Mouse (Mus musculus) spleen, adult 2 months (tissue): ENCODE data around the gene Prokr2. TPM values are rescaled to one million over a fixed set of nuclear protein-coding genes. Genes with fewer than 3 reads are reported as not detected.

Source experiments
- DNase-seq, 2 experiments: peaks; one replicate each; pipeline versions ENCODE4 v3.0.0 to v3.0.0-alpha.2; 2012 to 2021; ENCODE audit warnings: low spot score in 2 of 2, low read depth in 1 of 2
- H3K27ac ChIP-seq: fragments of 200-500 bp; 2 replicates; pipeline ENCODE4 v1.5.1; 2012; ENCODE audit warnings: low read length, inconsistent platforms; ENCODE audit not compliant: insufficient read depth
- H3K27me3 ChIP-seq: fragments of 200-500 bp; 2 replicates; pipeline ENCODE4 v1.6.1; 2012; ENCODE audit warnings: mild to moderate bottlenecking, moderate library complexity, low read length, inconsistent platforms; ENCODE audit not compliant: control insufficient read depth, insufficient read depth
- H3K36me3 ChIP-seq: fragments of 200-500 bp; 2 replicates; pipeline ENCODE4 v1.6.1; 2012; ENCODE audit warnings: mild to moderate bottlenecking, low read length, inconsistent platforms; ENCODE audit not compliant: control insufficient read depth, insufficient read depth
- H3K4me1 ChIP-seq: fragments of 200-500 bp; 2 replicates; pipeline ENCODE4 v1.6.1; 2011; ENCODE audit warnings: inconsistent platforms; ENCODE audit not compliant: control insufficient read depth, insufficient read depth, insufficient read length
- H3K4me3 ChIP-seq: fragments of 200-500 bp; 2 replicates; pipeline ENCODE4 v1.5.1; 2011; ENCODE audit warnings: mild to moderate bottlenecking, inconsistent platforms; ENCODE audit not compliant: insufficient read depth, insufficient read length; ENCODE audit errors: extremely low read depth
- CTCF ChIP-seq: fragments of 200-500 bp; IDR thresholded peaks from 2 replicates; pipeline ENCODE4 v1.5.1; 2011; ENCODE audit warnings: mild to moderate bottlenecking, inconsistent platforms; ENCODE audit not compliant: insufficient read depth, insufficient read length, insufficient replicate concordance; ENCODE audit errors: extremely low read depth
- POLR2A ChIP-seq: fragments of 200-500 bp; IDR thresholded peaks from 2 replicates; pipeline ENCODE4 v1.6.1; 2011; ENCODE audit warnings: low read depth, low read length, inconsistent platforms
- WGBS: fragments of 180-500 bp; shearing (Covaris S2); methylation state at CpG from one replicate; pipeline ENCODE4 v1.1.7; 2018; 5-methylcytosine and 5-hydroxymethylcytosine counted together
- polyA plus RNA-seq: library from polyadenylated mRNA; depleted of rRNA; stranded (reverse); fragments of >200 nt; gene quantifications from 2 replicates; pipeline ENCODE4 v1.2.3, GENCODE M21; 2012

The Prokr2 gene
- polyA plus RNA-seq, 1 experiment: 0.19 TPM

- DNase-seq: no peak
- Histone ChIP-seq H3K27ac (no peak overlapping the region), H3K36me3 (peaks cover 35% of the 10 kb centered on the region), H3K27me3 (no peaks in the 10 kb centered on the region), H3K4me1 (no peaks in the 10 kb centered on the region), H3K4me3 (no peak overlapping the region)
- WGBS: 32% methylated on average over 4 of the region's 4 CpGs
- no peak for TF ChIP-seq POLR2A
- peak; percentile 54; the same call in 1 of the 2 replicates for TF ChIP-seq CTCF
Measured at GRCm38 (mm10) chr2:132305988-132306387, 79.3 kb downstream of the Prokr2 start.

- WGBS: 79% methylated on average over 7 of the region's 7 CpGs
- TF ChIP-seq POLR2A (no peak), CTCF (no peak)
- no peak overlapping the region for H3K4me3 ChIP-seq
- H3K36me3 ChIP-seq: peaks cover 35% of the 10 kb centered on the region
- no peaks in the 10 kb centered on the region for H3K4me1 ChIP-seq
- no peaks in the 10 kb centered on the region for H3K27me3 ChIP-seq
- H3K27ac ChIP-seq: no peak overlapping the region
- DNase-seq: no peak
Measured at GRCm38 (mm10) chr2:132305165-132305564, 80.1 kb downstream of the Prokr2 start.

- DNase-seq: no peak
- Histone ChIP-seq H3K27ac (no peak overlapping the region), H3K36me3 (peaks cover 41% of the 10 kb centered on the region), H3K4me1 (no peaks in the 10 kb centered on the region), H3K27me3 (no peaks in the 10 kb centered on the region), H3K4me3 (no peak overlapping the region)
- WGBS: 95% methylated on average over 4 of the region's 4 CpGs
- TF ChIP-seq POLR2A (no peak), CTCF (no peak)
Measured at GRCm38 (mm10) chr2:132301436-132301835, 83.8 kb downstream of the Prokr2 start.

- no peak for TF ChIP-seq POLR2A
- no peak for TF ChIP-seq CTCF
- Histone ChIP-seq H3K36me3 (peaks cover 43% of the 10 kb centered on the region), H3K27ac (no peak overlapping the region), H3K4me3 (no peak overlapping the region), H3K27me3 (no peaks in the 10 kb centered on the region), H3K4me1 (no peaks in the 10 kb centered on the region)
- no peak for DNase-seq
- WGBS: 87% methylated on average over 4 of the region's 4 CpGs
Measured at GRCm38 (mm10) chr2:132298250-132298649, 87.0 kb downstream of the Prokr2 start.

- 46% methylated on average over 10 of the region's 10 CpGs for WGBS
- DNase-seq: no peak
- H3K27ac ChIP-seq: no peak overlapping the region
- H3K4me3 ChIP-seq: no peak overlapping the region
- peaks cover 4% of the 10 kb centered on the region; the same call in 1 of the 2 replicates for H3K4me1 ChIP-seq
- peaks cover 26% of the 10 kb centered on the region for H3K36me3 ChIP-seq
- H3K27me3 ChIP-seq: no peaks in the 10 kb centered on the region
- TF ChIP-seq POLR2A (no peak), CTCF (no peak)
Measured at GRCm38 (mm10) chr2:132293694-132294450, 91.4 kb downstream of the Prokr2 start.

- TF ChIP-seq CTCF: no peak
- no peak for TF ChIP-seq POLR2A
- 45% methylated on average over 4 of the region's 4 CpGs for WGBS
- Histone ChIP-seq H3K27ac (no peak overlapping the region), H3K4me3 (no peak overlapping the region), H3K27me3 (no peaks in the 10 kb centered on the region), H3K36me3 (peaks cover 15% of the 10 kb centered on the region), H3K4me1 (peaks cover 4% of the 10 kb centered on the region; the same call in 1 of the 2 replicates)
- no peak for DNase-seq
Measured at GRCm38 (mm10) chr2:132292083-132292482, 93.2 kb downstream of the Prokr2 start.

GRCm38 (mm10) chr2:132291265-132291664, 94.0 kb downstream of the Prokr2 start:
- H3K27me3 ChIP-seq: no peaks in the 10 kb centered on the region
- TF ChIP-seq POLR2A (no peak), CTCF (no peak)
- H3K36me3 ChIP-seq: peaks cover 12% of the 10 kb centered on the region
- H3K27ac ChIP-seq: no peak overlapping the region
- 91% methylated on average over 3 of the region's 3 CpGs for WGBS
- H3K4me3 ChIP-seq: no peak overlapping the region
- DNase-seq: no peak
- H3K4me1 ChIP-seq: peaks cover 4% of the 10 kb centered on the region; the same call in 1 of the 2 replicates
